Mouse (Mus musculus) gastrocnemius, adult 8-10 months (tissue): Measurements from ENCODE around the gene Gm10130. TPM values are rescaled to one million over a fixed set of nuclear protein-coding genes. Genes with fewer than 3 reads are reported as not detected.
"Not testable (repeated sequence)": the region's sequence is repeated elsewhere in the genome, so short reads cannot be mapped to it uniquely, and the experiment has no call there.

ENCODE experiments used
- DNase-seq, 2 experiments: peaks; one replicate each; pipeline ENCODE4 v3.0.0; 2022; ENCODE audit warnings: low spot score in 2 of 2
- total RNA-seq, 4 experiments: library from RNA; stranded (reverse); gene quantifications; 2 replicates each; pipeline ENCODE4 v1.2.4; 2022

The Gm10130 gene
- total RNA-seq, result 1 to 10 TPM in 3 of 4 experiments, not detected in 1; 1.5 to 3.0 (median 1.9) TPM

DNA sequence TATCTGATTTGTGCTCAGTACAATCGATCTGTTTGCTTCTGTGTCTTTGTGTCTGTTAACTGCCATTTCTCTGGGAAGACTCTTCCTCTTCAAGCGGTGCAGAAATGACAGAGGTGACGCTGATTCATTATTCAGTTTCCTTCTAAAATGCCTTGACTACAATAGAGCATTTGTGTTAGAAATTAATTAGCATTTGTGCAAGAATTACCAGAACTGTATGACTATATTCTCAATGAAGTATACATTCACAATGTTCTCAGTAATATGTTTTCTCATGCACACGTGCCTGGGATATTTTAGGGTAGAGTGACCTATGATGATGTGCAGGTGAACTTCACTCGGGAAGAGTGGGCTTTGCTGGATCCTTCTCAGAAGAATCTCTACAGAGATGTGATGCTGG, at the start of gene Gm10130:
Gene Gm10130, plus strand, starts transcription at position 301 of the 400 bp plus-strand sequence.
- DNase-seq, result no peak

DNA sequence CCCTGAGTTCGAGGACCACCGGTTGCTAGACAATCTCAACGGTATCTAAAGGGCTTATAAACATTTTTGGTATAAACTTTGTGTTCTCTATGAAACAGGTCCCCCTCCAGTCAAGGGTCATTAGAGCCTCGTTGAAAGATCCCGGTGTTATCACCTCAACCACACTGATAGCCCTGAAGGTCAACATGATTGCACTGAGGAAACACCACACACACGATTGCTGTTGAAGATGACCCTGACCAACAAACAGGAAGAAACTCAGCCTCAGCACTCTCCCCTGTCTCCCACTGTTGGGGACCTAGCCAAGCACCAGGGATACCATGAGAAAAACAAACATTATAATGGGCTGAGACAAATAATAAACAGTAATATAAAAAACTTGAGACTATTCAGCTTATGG, 29.8 kb upstream of the Gm10130 start:
- no peak for DNase-seq

DNA sequence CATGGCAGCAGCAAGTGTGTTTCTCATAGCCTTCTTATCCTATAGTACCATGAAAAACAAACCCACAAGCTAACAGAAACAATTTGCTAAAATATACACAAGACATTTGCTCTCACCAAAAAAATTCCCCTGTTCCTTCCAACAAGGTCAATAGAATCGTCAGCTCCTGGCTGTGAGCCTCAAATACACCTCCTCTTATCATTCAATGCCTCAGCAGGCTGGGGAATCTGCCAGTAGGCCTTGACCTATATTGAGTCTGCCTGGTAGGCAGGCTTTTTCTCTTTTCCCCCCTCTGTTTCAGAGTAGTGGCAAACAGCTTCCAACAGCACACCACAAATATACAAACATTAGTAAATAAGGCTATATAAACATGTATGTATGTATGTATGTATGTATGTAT, 24.4 kb upstream of the Gm10130 start:
- no peak for DNase-seq

DNA sequence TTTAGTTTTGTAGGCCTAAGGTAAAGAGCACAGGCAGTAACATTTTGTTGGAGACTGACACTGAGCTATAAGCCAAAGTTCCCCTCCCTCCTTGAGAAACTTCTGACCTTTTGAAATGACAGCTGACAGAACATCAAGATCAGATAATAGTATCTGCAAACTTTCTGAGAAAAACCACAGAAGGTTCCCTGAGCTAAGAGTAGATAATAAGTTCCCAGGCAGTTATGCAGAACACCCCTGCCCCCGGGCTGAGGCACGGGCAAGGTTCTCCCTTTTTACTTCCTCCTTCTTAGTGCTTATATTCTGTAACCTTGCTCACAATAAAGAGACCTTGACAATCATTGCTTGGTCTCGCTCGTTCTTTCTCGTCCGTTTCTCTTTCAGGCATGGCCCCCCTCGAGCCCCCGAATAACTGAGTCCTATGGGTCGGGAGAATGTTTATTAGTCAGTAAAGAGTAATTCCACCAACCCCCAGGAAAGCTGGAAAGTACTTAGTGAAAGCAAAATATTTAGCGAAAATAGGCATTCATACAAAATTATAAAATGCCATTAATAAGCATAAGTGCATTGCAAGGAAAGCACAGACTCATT, 16.2 kb upstream of the Gm10130 start:
- no peak for DNase-seq

DNA sequence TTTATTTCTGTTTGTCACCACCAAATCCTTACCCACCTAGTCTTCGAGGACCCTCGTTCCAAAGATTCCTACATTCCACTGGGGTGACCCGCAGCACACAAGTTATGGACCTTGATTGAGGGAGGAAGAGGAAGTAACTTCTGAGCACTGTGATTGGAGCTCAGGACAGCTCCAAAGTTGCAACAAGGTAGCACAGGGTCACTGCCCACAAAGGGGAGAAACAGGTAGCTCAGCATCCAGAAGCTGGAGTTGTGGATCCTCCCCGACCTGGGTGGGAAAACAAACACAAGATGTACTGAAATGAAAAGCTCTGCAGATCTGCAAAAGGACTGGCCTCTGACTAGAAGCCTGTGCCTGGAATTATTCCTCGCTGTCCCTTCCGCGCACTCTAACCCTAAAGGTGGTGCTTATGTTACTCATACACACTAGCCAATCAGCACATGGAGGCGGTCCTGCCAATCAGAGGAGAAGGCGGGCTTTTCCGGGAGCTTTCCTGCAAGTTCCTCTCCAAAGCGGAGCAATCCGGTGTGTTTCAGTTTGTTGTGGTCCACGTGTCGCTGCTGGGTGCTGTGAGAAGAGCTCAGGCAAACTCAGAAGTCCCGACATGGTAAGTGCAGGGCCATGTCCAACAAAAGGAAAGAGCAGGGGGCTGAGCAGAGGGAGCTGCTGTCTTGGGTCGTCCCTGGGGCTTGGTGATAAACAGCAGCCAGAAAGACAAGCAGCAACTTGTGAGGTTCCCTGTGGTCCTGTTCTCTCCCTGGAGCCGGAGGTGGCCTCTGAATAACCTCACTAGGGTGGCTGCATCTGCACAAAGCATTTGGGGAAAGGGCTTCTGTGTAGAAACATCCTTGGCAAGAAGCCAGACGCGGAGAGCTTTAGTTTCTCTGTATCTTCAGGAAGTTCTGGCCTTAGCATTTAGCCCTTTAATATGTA, 12.3 kb upstream of the Gm10130 start:
- peak; percentile 80 to 85 for DNase-seq

DNA sequence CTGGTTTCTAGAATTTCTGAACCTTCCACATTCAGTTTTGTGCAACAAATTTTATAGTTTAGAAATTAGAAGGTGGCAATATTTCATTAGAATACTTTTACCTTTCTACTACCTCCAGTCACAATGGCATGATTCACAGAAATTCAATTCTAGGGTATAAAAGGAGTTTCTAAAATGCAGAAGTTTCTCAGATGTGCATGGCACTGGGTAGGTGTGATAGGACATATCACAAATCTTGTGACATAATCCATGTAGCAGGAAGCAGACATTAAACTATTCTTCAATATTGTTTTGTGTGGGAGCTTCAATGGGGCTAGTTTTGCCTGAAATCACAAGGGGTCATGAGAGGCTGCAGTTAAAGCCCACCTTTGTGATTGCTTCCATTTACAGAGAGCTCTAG, 7.4 kb upstream of the Gm10130 start:
- no peak for DNase-seq

DNA sequence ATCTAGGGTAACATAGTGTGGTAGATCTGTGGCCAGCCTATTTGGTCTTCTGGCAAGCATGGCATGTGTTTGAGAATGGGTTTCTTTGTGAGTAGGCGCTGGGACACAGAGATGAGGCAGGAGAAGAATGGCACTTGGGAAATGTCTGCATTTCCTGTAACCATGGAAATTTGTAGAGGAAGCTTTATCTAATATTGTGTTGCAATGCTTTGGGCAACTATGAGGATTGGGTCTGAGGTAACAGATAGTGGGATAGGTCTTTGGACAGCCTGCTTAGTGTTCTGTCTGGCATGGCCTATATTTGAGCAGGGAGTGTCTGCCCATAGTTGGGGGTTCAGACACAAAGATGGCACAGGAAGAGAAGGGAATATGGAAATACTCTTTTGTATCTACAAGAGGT, 4.5 kb upstream of the Gm10130 start:
- DNase-seq, result no peak

DNA sequence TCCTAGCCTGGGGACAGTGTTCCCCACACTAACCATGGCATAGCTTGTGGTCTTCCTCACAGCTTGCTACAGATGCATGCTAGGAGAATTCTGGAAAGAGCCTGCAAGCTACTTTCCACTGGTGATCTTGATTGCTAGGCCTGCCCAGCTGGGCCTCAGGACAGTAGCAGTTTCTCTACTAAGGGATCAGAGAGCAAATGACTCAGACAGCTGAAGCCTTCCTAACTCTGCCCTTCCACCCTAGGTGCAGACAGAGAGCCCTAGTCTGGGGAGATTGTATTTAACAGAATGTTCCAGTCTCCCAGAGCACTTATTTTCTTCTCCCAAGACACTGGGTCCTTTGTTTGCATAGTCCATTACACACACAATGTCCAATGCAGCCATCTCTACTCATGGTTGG, 33.6 kb downstream of the Gm10130 start:
- DNase-seq, result not testable (repeated sequence)

DNA sequence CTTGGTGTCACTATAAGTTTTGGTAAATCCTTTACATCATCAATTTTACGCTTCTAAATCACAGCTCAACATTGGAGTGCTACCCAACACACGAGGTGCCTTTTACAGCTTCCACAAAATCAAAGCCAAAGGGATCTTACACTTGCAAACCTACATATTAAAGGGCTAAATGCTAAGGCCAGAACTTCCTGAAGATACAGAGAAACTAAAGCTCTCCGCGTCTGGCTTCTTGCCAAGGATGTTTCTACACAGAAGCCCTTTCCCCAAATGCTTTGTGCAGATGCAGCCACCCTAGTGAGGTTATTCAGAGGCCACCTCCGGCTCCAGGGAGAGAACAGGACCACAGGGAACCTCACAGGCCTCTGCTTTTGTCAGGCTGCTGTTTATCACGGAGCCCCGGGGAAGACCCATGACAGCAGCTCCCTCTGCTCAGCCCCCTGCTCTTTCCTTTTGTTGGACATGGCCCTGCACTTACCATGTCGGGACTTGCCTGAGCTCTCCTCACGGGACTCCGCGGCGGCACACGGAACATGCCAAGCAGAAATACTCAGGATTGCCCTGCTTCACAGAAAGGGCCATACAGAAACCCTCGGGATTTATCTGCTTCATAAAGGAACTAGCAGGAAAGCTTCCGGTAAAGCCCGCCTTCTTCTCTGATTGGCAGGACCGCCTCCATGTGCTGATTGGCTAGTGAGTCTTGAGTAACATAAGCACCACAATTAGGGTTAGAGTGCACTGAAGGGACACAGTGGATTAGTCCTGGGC, 38.8 kb downstream of the Gm10130 start, which contains the start of gene 3300002I08Rik:
Gene 3300002I08Rik, minus strand, starts transcription at position 653 of the 765 bp plus-strand sequence.
- DNase-seq, result peak; percentile 74 to 76

DNA sequence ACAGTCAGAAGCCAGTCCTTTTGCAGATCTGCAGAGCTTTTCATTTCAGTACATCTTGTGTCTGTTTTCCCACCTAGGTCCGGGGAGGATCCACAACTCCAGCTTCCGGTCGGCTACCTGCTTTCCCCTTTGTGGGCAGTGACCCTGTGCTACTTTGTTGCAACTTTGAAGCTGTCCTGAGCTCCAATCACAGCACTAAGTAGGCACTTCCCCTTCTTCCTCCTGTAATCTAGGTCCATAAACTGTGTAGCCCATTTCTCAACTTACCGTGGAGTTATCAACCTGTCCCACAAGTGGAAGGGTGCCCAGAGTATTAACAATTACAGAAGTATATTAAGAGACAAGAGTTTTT, 39.4 kb downstream of the Gm10130 start:
- DNase-seq, result no peak

DNA sequence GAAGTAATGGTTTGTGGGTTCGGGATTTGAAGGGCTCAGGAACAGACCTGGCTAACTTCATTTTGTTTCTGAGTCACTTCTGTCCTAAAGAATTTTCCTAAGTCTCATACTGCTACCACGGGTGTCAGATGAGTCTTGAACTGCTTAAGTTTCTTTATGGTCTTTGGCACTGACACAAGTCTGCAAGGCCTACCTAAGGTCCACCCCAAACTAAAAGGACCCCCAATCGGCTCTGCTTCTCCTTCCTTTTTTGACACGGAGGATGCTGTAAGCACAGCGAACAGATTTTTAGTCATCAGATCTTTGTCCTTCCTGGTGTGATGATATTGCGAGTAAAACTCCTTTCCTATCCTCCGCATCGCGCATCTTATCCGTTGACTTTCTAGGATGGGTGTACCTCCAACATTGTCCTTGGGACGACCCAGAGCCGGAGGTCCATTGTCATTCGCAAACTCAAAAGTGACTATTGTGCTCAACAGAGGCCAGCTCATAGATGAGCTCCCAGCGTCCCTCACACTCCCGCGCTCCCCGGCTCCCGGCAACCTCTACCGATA, 62.1 kb downstream of the Gm10130 start:
- not testable (repeated sequence) for DNase-seq

DNA sequence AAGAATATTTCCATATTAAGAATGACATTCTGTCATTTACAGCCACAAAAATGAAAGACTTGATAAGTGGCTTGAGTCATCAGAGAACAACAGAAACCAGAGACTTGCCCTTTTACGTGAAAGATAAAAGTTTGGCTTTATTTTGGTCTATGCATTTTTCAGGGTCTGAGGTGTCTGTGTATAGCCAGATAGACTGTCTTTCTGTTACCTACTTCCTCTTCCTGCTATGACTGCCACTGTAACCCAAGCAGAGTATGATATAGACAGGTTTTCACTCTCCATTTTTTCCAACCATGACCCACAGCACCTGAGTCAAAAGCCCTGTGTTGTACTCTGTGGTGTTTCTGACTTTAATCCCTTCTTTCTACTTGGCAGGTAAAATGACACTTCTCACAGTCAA, 66.7 kb downstream of the Gm10130 start:
- no peak for DNase-seq

DNA sequence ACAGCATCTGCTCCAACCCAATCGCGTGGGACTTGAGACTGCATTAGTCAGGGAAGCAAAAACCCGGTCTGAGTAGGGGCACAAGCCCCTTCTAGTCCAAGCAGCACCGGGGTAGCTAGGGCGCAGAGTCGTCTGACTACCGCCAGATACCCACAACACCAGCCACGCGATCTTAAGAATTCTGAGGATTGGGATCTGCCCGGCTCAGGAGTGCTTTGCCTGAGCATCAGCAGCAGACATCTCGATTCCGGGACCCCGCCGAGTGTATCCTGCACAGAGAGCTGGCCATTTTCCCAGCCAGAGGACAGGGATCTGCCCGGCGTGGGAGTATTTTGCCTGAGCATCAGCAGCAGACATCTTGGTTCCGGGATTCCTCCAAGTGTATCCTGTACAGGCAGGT, 88.6 kb downstream of the Gm10130 start:
- DNase-seq, result not testable (repeated sequence)

Other genes starting within 250 kb of the Gm10130 start
- 1 to 10 TPM; 7.0 to 9.6 (median 8.3) TPM for gene Zfp120, start 187.0 kb upstream of the Gm10130 start, total RNA-seq
- not detected for gene Gm10770, start 144.0 kb upstream of the Gm10130 start, total RNA-seq
- not detected for gene Gm14139, start 141.9 kb upstream of the Gm10130 start, total RNA-seq
- 1 to 10 TPM; 1.4 to 1.9 (median 1.6) TPM for gene Zfp937, start 105.6 kb upstream of the Gm10130 start, total RNA-seq
- 1 to 10 TPM in 3 of 4 experiments, under 1 TPM in 1; 0.79 to 2.4 (median 2.0) TPM for gene Gm21994, start 68.1 kb upstream of the Gm10130 start, total RNA-seq
- not detected for gene Gm14124, start 66.2 kb upstream of the Gm10130 start, total RNA-seq
- 1 to 10 TPM in 2 of 4 experiments, under 1 TPM in 2; 0.54 to 1.8 (median 1.1) TPM for gene 3300002I08Rik, start 39.1 kb downstream of the Gm10130 start, total RNA-seq
- 1 to 10 TPM; 1.8 to 2.2 (median 2.2) TPM for gene Zfp442, start 127.8 kb downstream of the Gm10130 start, total RNA-seq
- gene Zfp345, start 161.4 kb downstream of the Gm10130 start, total RNA-seq, result not detected
- under 1 TPM in 1 of 4 experiments, not detected in 3; 0.40 TPM for gene Cst7, start 246.7 kb downstream of the Gm10130 start, total RNA-seq